Mouse (Mus musculus): Measurements from ENCODE around the gene Snw1. TPM values are rescaled to one million over a fixed set of nuclear protein-coding genes. Genes with fewer than 3 reads are reported as not detected.

Snw1 gene
- polyA plus RNA-seq, 1 experiment from 2014 or later, result 95.9 TPM

- ATAC-seq (replicated peaks; ENCODE audit: insufficient number of reproducible peaks, low FRiP score, low TSS enrichment), result no peak
- H3K36me3 ChIP-seq (ENCODE audit: control insufficient read depth, insufficient read depth, low read length), result peaks cover 5% of the 10 kb centered on the region
- H3K9me3 ChIP-seq (replicated peaks; ENCODE audit: control insufficient read depth, low read length), result no peaks in the 10 kb centered on the region
- no peak overlapping the region for H3K27ac ChIP-seq (ENCODE audit: low read depth, low read length)
- peak overlapping the region; percentile 82 for H3K4me3 ChIP-seq (ENCODE audit: low read depth, low read length)
- peak overlapping the region; percentile 71 for H3K4me2 ChIP-seq
- H3K4me1 ChIP-seq (ENCODE audit: control insufficient read depth, insufficient read depth, low read length), result peaks cover 10% of the 10 kb centered on the region
- H3K9ac ChIP-seq (ENCODE audit: low read depth, low read length), result no peak overlapping the region
- WGBS (ENCODE audit: insufficient replicate concordance), result 65% methylated on average over 7 of the region's 7 CpGs
- H3K27me3 ChIP-seq (ENCODE audit: control insufficient read depth, insufficient read depth, low read length), result no peaks in the 10 kb centered on the region
Measured at GRCm38 (mm10) chr12:87470263-87471136, 1.6 kb downstream of the Snw1 start.

DNA sequence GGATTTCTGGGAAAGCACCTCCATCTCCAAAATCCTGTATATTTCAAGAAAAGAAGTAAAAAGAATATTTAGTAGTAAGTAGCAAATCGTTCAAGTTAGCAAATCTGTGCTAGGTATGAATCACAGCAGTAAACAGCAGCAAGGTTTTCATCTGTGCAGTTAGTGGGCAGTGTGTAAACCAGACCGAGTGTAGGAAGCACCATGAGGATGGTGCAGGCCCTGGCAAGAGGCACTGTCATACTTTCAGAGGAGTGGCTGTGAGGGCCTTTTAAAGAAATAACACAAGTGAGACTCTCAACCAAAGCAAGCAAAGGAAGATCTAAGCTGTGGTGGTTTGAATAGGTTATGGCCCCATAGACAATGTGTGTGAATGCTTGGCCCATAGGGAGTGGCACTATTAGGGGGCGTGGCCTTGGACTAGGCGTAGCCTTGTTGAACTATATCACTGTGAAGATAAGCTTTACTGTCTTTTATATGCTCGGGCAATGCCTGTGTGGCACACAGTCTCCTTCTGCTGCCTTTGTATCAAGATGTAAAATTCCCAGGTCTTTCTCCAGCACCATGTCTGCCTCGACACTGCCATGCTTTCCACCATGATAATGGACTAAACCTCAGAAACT is 7.3 kb downstream of the Snw1 start:
- H3K4me3 ChIP-seq (ENCODE audit: low read depth, low read length), result no peak overlapping the region

GRCm38 (mm10) chr12:87449456-87449855 is 22.6 kb downstream of the Snw1 start:
- Histone ChIP-seq H3K27ac (ENCODE audit: low read depth, low read length) (no peak overlapping the region), H3K9me3 (replicated peaks; ENCODE audit: control insufficient read depth, low read length) (no peaks in the 10 kb centered on the region), H3K4me3 (ENCODE audit: low read depth, low read length) (no peak overlapping the region), H3K27me3 (ENCODE audit: control insufficient read depth, insufficient read depth, low read length) (no peaks in the 10 kb centered on the region), H3K4me1 (ENCODE audit: control insufficient read depth, insufficient read depth, low read length) (no peaks in the 10 kb centered on the region; the same call in 1 of the 2 replicates), H3K36me3 (ENCODE audit: control insufficient read depth, insufficient read depth, low read length) (peaks cover 26% of the 10 kb centered on the region), H3K4me2 (no peak overlapping the region), H3K9ac (ENCODE audit: low read depth, low read length) (no peak overlapping the region)
- 87% methylated on average over 9 of the region's 9 CpGs for WGBS (ENCODE audit: insufficient replicate concordance)
- no peak for ATAC-seq (replicated peaks; ENCODE audit: insufficient number of reproducible peaks, low FRiP score, low TSS enrichment)

More for the DNA sequence above, 7.3 kb downstream of the Snw1 start:
- H3K9ac ChIP-seq (ENCODE audit: low read depth, low read length), result no peak overlapping the region
- peaks cover 19% of the 10 kb centered on the region for H3K36me3 ChIP-seq (ENCODE audit: control insufficient read depth, insufficient read depth, low read length)
- H3K27ac ChIP-seq (ENCODE audit: low read depth, low read length), result no peak overlapping the region
- 82% methylated on average over 6 of the region's 6 CpGs for WGBS (ENCODE audit: insufficient replicate concordance)
- ATAC-seq (replicated peaks; ENCODE audit: insufficient number of reproducible peaks, low FRiP score, low TSS enrichment), result 0 out of 2 replicates have a peak, but pooled peaks have one; percentile 59
- no peak overlapping the region for H3K4me2 ChIP-seq
- H3K4me1 ChIP-seq (ENCODE audit: control insufficient read depth, insufficient read depth, low read length), result no peaks in the 10 kb centered on the region
- no peaks in the 10 kb centered on the region for H3K27me3 ChIP-seq (ENCODE audit: control insufficient read depth, insufficient read depth, low read length)
- H3K9me3 ChIP-seq (replicated peaks; ENCODE audit: control insufficient read depth, low read length), result no peaks in the 10 kb centered on the region

DNA sequence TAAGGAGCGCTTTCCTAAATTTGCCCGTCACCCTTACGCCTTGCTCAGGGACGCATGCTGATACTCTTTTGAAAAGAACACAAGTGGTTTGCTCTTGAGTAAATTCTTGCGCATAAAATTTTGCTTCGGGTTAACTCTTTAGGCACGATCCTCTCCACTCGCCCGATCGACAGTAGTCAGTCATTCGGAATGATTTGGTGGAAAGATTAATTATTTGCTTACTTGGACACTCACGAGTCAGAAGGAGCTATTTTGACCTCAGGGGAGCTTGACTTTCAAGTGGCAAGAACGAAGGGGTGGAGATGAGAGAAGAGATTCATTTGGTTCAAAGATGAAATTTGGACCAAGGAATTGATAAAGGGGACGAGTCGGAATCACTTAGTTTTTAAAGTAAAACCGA is 27.9 kb downstream of the Snw1 start:
- Histone ChIP-seq H3K9me3 (replicated peaks; ENCODE audit: control insufficient read depth, low read length) (no peaks in the 10 kb centered on the region), H3K4me3 (ENCODE audit: low read depth, low read length) (peak overlapping the region; percentile 99), H3K4me2 (peak overlapping the region; percentile 83), H3K9ac (ENCODE audit: low read depth, low read length) (peak overlapping the region; percentile 98), H3K27me3 (ENCODE audit: control insufficient read depth, insufficient read depth, low read length) (no peaks in the 10 kb centered on the region), H3K27ac (ENCODE audit: low read depth, low read length) (no peak overlapping the region; the same call in 1 of the 2 replicates), H3K36me3 (ENCODE audit: control insufficient read depth, insufficient read depth, low read length) (peaks cover 27% of the 10 kb centered on the region), H3K4me1 (ENCODE audit: control insufficient read depth, insufficient read depth, low read length) (peaks cover 8% of the 10 kb centered on the region)
- no peak for ATAC-seq (replicated peaks; ENCODE audit: insufficient number of reproducible peaks, low FRiP score, low TSS enrichment)
- 3% methylated on average over 16 of the region's 16 CpGs for WGBS (ENCODE audit: insufficient replicate concordance)

DNA sequence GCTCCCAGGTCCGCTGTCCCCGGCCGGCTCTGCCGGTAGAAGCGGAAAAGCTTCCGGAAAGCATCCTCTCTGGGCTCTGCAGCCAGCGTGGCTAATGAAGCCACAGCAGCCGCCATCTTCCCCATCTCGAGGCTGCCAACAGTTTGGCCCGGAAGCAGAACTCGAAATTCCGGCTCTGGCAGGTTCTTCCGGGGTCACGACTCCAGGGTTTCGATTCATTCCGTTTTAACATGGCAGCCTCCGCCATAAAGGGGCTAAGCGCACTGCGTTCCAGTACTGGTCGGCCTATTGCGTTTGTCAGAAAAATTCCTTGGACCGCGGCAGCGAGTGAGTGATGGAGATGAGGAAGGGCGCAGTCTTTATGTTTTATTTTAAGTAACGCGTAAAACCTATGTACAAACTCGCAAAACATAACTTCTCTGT is 28.4 kb downstream of the Snw1 start, which contains the start of the genes Slirp and Alkbh1:
Gene Slirp (plus strand): TSS at position 197 of the 423 bp plus-strand sequence.
Gene Alkbh1 (minus strand): TSS at position 318 of the 423 bp plus-strand sequence.
- Histone ChIP-seq H3K27ac (ENCODE audit: low read depth, low read length) (peak within 1 kb of the TSS; percentile 89), H3K4me3 (ENCODE audit: low read depth, low read length) (peak within 1 kb of the TSS; percentile 99), H3K27me3 (ENCODE audit: control insufficient read depth, insufficient read depth, low read length) (no peaks in the 10 kb centered on the region), H3K4me1 (ENCODE audit: control insufficient read depth, insufficient read depth, low read length) (peaks cover 8% of the 10 kb centered on the region), H3K36me3 (ENCODE audit: control insufficient read depth, insufficient read depth, low read length) (peaks cover 25% of the 10 kb centered on the region), H3K9ac (ENCODE audit: low read depth, low read length) (peak within 1 kb of the TSS; percentile 98), H3K4me2 (peak within 1 kb of the TSS; percentile 83), H3K9me3 (replicated peaks; ENCODE audit: control insufficient read depth, low read length) (no peaks in the 10 kb centered on the region)
- peak; percentile 82 for ATAC-seq (replicated peaks; ENCODE audit: insufficient number of reproducible peaks, low FRiP score, low TSS enrichment)
- WGBS (ENCODE audit: insufficient replicate concordance), result under 1% methylated on average over 28 of the region's 28 CpGs

DNA sequence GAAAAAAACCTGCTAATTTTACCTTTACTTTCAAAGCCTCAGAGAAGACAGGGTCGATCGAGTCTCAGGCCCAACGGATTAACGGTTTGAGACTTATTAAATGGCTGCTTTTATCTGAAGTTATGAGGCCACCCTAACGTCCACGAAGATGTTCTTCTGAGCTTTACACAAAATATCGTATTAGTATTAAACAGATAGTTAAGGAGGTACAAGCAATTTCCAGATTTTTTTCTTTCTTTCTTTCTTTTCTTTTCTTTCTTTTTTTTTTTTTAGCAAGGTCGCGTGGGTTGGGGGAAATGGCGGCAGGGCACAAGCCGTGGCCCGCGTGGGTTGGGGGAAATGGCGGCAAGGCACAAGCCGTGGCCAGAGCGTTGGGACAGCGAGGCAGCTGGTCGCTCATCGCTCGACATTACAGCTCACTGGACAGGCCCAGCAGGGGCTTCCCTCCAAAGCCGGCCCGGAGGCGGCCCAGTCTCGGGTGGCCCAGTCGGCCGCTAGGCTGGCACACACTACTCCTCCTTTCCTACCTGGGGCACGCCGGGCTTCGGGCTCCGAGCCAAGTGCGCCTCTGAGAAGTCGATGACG is 28.9 kb downstream of the Snw1 start:
- ATAC-seq (replicated peaks; ENCODE audit: insufficient number of reproducible peaks, low FRiP score, low TSS enrichment), result peak; percentile 69; the same call in 1 of the 2 replicates
- under 1% methylated on average over 33 of the region's 33 CpGs for WGBS (ENCODE audit: insufficient replicate concordance)
- peak overlapping the region; percentile 98 for H3K9ac ChIP-seq (ENCODE audit: low read depth, low read length)
- H3K27me3 ChIP-seq (ENCODE audit: control insufficient read depth, insufficient read depth, low read length), result no peaks in the 10 kb centered on the region
- peak overlapping the region; percentile 83 for H3K4me2 ChIP-seq
- peaks cover 8% of the 10 kb centered on the region for H3K4me1 ChIP-seq (ENCODE audit: control insufficient read depth, insufficient read depth, low read length)
- H3K9me3 ChIP-seq (replicated peaks; ENCODE audit: control insufficient read depth, low read length), result no peaks in the 10 kb centered on the region
- H3K36me3 ChIP-seq (ENCODE audit: control insufficient read depth, insufficient read depth, low read length), result peaks cover 21% of the 10 kb centered on the region
- peak overlapping the region; percentile 89 for H3K27ac ChIP-seq (ENCODE audit: low read depth, low read length)
- H3K4me3 ChIP-seq (ENCODE audit: low read depth, low read length), result peak overlapping the region; percentile 99

DNA sequence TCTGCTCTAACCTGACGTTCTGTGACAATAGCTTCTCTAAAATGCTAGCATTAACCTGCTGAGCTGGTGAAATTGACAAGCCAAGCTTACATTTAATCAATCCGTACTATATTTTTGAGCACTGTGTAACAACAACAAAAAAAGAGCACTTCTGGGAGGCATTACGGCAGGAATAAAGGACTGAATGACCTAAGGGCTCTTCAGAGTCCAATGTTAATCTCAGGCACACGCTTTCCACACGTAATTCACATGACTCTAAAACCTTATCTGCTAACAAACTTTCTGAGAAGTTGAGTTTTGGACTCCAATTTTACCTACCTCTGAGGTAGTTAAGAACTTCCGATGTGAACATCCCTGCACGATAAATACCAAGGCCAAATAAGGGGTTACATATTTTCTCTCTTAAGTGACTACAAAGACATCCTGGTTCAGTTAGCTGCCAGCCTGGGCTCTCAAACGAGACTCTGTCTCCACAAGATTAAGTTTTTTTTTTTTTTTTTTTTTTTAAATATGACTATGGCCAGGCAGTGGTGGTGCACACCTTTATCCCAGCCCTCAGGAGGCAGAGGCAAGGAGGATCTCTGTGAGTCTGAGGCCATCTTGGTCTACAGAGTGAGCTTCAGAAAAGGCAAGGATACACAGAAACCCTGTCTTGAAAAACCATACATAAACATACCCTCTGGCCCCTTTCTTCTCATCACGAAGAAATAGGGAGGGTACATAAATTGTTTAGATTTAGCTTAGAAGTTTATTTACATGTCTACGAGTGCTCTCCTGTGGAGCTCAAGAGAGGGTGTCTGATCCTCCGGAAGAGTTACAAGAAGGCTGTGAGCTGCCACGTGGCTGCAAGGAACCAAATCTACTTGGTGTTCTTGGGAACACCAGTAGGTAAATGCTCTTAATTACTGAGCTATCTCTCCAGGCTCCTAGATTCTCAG is 29.6 kb downstream of the Snw1 start:
- Histone ChIP-seq H3K4me1 (ENCODE audit: control insufficient read depth, insufficient read depth, low read length) (peaks cover 8% of the 10 kb centered on the region), H3K9me3 (replicated peaks; ENCODE audit: control insufficient read depth, low read length) (no peaks in the 10 kb centered on the region), H3K27ac (ENCODE audit: low read depth, low read length) (peak overlapping the region; percentile 89; the same call in 1 of the 2 replicates), H3K27me3 (ENCODE audit: control insufficient read depth, insufficient read depth, low read length) (no peaks in the 10 kb centered on the region), H3K4me3 (ENCODE audit: low read depth, low read length) (peak overlapping the region; percentile 99), H3K4me2 (peak overlapping the region; percentile 83), H3K9ac (ENCODE audit: low read depth, low read length) (peak overlapping the region; percentile 98), H3K36me3 (ENCODE audit: control insufficient read depth, insufficient read depth, low read length) (peaks cover 24% of the 10 kb centered on the region)
- 26% methylated on average over 12 of the region's 12 CpGs for WGBS (ENCODE audit: insufficient replicate concordance)
- ATAC-seq (replicated peaks; ENCODE audit: insufficient number of reproducible peaks, low FRiP score, low TSS enrichment), result no peak
